Mouse (Mus musculus) hindbrain, embryonic 12.5 days (tissue): ENCODE data around the gene Irf8. TPM values are rescaled to one million over a fixed set of nuclear protein-coding genes. Genes with fewer than 3 reads are reported as not detected.

ENCODE experiments used
- ATAC-seq: fragments of 200-750 bp; cut with Nextera tagmentation; 2 replicates; pipeline ENCODE4 v1.8.0; 2017; ENCODE audit warnings: moderate TSS enrichment; ENCODE audit not compliant: low FRiP score
- H3K27ac ChIP-seq: fragments of 300-500 bp; sonication (generic); 2 replicates; pipeline ENCODE4 v1.5.1; 2016; ENCODE audit warnings: mild to moderate bottlenecking
- H3K27me3 ChIP-seq: fragments of 300-500 bp; sonication (generic); 2 replicates; pipeline ENCODE4 v1.6.1; 2016; ENCODE audit warnings: mild to moderate bottlenecking
- H3K36me3 ChIP-seq: fragments of 300-500 bp; sonication (generic); 2 replicates; pipeline ENCODE4 v1.6.1; 2016; ENCODE audit warnings: mild to moderate bottlenecking
- H3K4me1 ChIP-seq: fragments of 300-500 bp; sonication (generic); 2 replicates; pipeline ENCODE4 v1.6.1; 2016
- H3K4me2 ChIP-seq: fragments of 300-500 bp; sonication (generic); replicated peaks from 2 replicates; pipeline ENCODE4 v1.6.1; 2016; ENCODE audit warnings: mild to moderate bottlenecking
- H3K4me3 ChIP-seq: fragments of 300-500 bp; sonication (generic); 2 replicates; pipeline ENCODE4 v1.5.1; 2016; ENCODE audit warnings: mild to moderate bottlenecking
- H3K9ac ChIP-seq: fragments of 300-500 bp; sonication (generic); 2 replicates; pipeline ENCODE4 v1.6.1; 2016; ENCODE audit warnings: mild to moderate bottlenecking, moderate library complexity
- H3K9me3 ChIP-seq: fragments of 300-500 bp; sonication (generic); replicated peaks from 2 replicates; pipeline ENCODE4 v1.6.1; 2016; ENCODE audit warnings: mild to moderate bottlenecking
- WGBS: fragments of 180-500 bp; shearing (Covaris S2); methylation state at CpG from one replicate; pipeline ENCODE4 v1.1.7; 2016; 5-methylcytosine and 5-hydroxymethylcytosine counted together
- polyA plus RNA-seq: library from polyadenylated mRNA; unstranded; fragments of >200 nt; fragmentation: Nextera tagmentation; extraction: Ambion mirVana; gene quantifications from 2 replicates; pipeline ENCODE4 v1.2.1, GENCODE M21; 2016

Gene Irf8
- polyA plus RNA-seq, 1 experiment from 2014 or later, result 3.7 TPM

GRCm38 (mm10) chr8:120741815-120742530 lies 5.8 kb downstream of the Irf8 start:
- ATAC-seq, result no peak
- Histone ChIP-seq H3K27ac (no peak overlapping the region), H3K27me3 (peaks cover 21% of the 10 kb centered on the region), H3K4me1 (0 out of 2 replicates have a peak, but pooled peaks cover 3% of the 10 kb centered on the region), H3K9ac (no peak overlapping the region), H3K4me2 (no peak overlapping the region), H3K4me3 (no peak overlapping the region), H3K9me3 (no peaks in the 10 kb centered on the region), H3K36me3 (no peaks in the 10 kb centered on the region)
- 89% methylated on average over 15 of the region's 15 CpGs for WGBS

GRCm38 (mm10) chr8:120743149-120743897 lies 7.2 kb downstream of the Irf8 start:
- WGBS, result 48% methylated on average over 12 of the region's 12 CpGs
- 0 out of 2 replicates have a peak, but pooled peaks cover 3% of the 10 kb centered on the region for H3K4me1 ChIP-seq
- H3K36me3 ChIP-seq, result no peaks in the 10 kb centered on the region
- no peak overlapping the region for H3K4me2 ChIP-seq
- H3K9ac ChIP-seq, result no peak overlapping the region
- H3K27ac ChIP-seq, result no peak overlapping the region
- peaks cover 8% of the 10 kb centered on the region for H3K27me3 ChIP-seq
- H3K4me3 ChIP-seq, result no peak overlapping the region
- ATAC-seq, result no peak
- H3K9me3 ChIP-seq, result no peaks in the 10 kb centered on the region

GRCm38 (mm10) chr8:120743898-120744290 lies 7.7 kb downstream of the Irf8 start:
- WGBS, result 55% methylated on average over 4 of the region's 4 CpGs
- H3K36me3 ChIP-seq, result no peaks in the 10 kb centered on the region
- 0 out of 2 replicates have a peak, but pooled peaks cover 3% of the 10 kb centered on the region for H3K4me1 ChIP-seq
- no peaks in the 10 kb centered on the region for H3K9me3 ChIP-seq
- peaks cover 3% of the 10 kb centered on the region; the same call in 1 of the 2 replicates for H3K27me3 ChIP-seq
- H3K4me3 ChIP-seq, result no peak overlapping the region
- no peak overlapping the region for H3K27ac ChIP-seq
- no peak overlapping the region for H3K9ac ChIP-seq
- no peak overlapping the region for H3K4me2 ChIP-seq
- ATAC-seq, result no peak

GRCm38 (mm10) chr8:120744448-120744847 lies 8.3 kb downstream of the Irf8 start:
- WGBS, result 62% methylated on average over 5 of the region's 5 CpGs
- no peaks in the 10 kb centered on the region for H3K9me3 ChIP-seq

GRCm38 (mm10) chr8:120745226-120745625 lies 9.1 kb downstream of the Irf8 start:
- H3K9ac ChIP-seq, result no peak overlapping the region
- H3K4me3 ChIP-seq, result no peak overlapping the region
- H3K9me3 ChIP-seq, result no peaks in the 10 kb centered on the region
- H3K4me2 ChIP-seq, result no peak overlapping the region
- 0 out of 2 replicates have a peak, but pooled peaks cover 3% of the 10 kb centered on the region for H3K4me1 ChIP-seq
- H3K27me3 ChIP-seq, result no peaks in the 10 kb centered on the region; the same call in 1 of the 2 replicates
- 80% methylated on average over 7 of the region's 7 CpGs for WGBS
- H3K27ac ChIP-seq, result no peak overlapping the region
- H3K36me3 ChIP-seq, result no peaks in the 10 kb centered on the region
- no peak for ATAC-seq

More at GRCm38 (mm10) chr8:120744448-120744847, 8.3 kb downstream of the Irf8 start:
- ATAC-seq, result no peak
- H3K4me1 ChIP-seq, result 0 out of 2 replicates have a peak, but pooled peaks cover 3% of the 10 kb centered on the region
- H3K27ac ChIP-seq, result no peak overlapping the region
- H3K9ac ChIP-seq, result no peak overlapping the region
- no peaks in the 10 kb centered on the region for H3K36me3 ChIP-seq
- H3K4me3 ChIP-seq, result no peak overlapping the region
- H3K27me3 ChIP-seq, result no peaks in the 10 kb centered on the region; the same call in 1 of the 2 replicates
- H3K4me2 ChIP-seq, result no peak overlapping the region

- Histone ChIP-seq H3K27me3 (no peaks in the 10 kb centered on the region; the same call in 1 of the 2 replicates), H3K9me3 (no peaks in the 10 kb centered on the region), H3K4me3 (no peak overlapping the region), H3K4me2 (no peak overlapping the region), H3K36me3 (no peaks in the 10 kb centered on the region), H3K27ac (no peak overlapping the region), H3K9ac (no peak overlapping the region), H3K4me1 (no peaks in the 10 kb centered on the region)
- ATAC-seq, result no peak
- WGBS, result 80% methylated on average over 18 of the region's 18 CpGs
These were observed 10.0 kb downstream of the Irf8 start for GRCm38 (mm10) chr8:120746007-120746701.

- 86% methylated on average over 7 of the region's 7 CpGs for WGBS
- Histone ChIP-seq H3K27ac (no peak overlapping the region), H3K9me3 (no peaks in the 10 kb centered on the region), H3K4me3 (no peak overlapping the region), H3K4me1 (peaks cover 5% of the 10 kb centered on the region), H3K9ac (no peak overlapping the region), H3K4me2 (no peak overlapping the region), H3K36me3 (no peaks in the 10 kb centered on the region), H3K27me3 (no peaks in the 10 kb centered on the region; the same call in 1 of the 2 replicates)
- no peak for ATAC-seq
These were observed 11.1 kb downstream of the Irf8 start for GRCm38 (mm10) chr8:120747286-120747685.

GRCm38 (mm10) chr8:120750616-120751015 lies 14.5 kb downstream of the Irf8 start:
- no peaks in the 10 kb centered on the region for H3K36me3 ChIP-seq
- WGBS, result 78% methylated on average over 9 of the region's 9 CpGs
- no peak for ATAC-seq
- H3K9me3 ChIP-seq, result no peaks in the 10 kb centered on the region
- H3K4me3 ChIP-seq, result no peak overlapping the region
- no peak overlapping the region for H3K27ac ChIP-seq
- peaks cover 6% of the 10 kb centered on the region for H3K4me1 ChIP-seq
- H3K27me3 ChIP-seq, result 0 out of 2 replicates have a peak, but pooled peaks cover 4% of the 10 kb centered on the region
- no peak overlapping the region for H3K9ac ChIP-seq
- no peak overlapping the region for H3K4me2 ChIP-seq

GRCm38 (mm10) chr8:120751226-120752081 lies 15.3 kb downstream of the Irf8 start:
- no peak overlapping the region for H3K4me3 ChIP-seq
- H3K9me3 ChIP-seq, result no peaks in the 10 kb centered on the region
- WGBS, result 69% methylated on average over 21 of the region's 21 CpGs
- H3K4me1 ChIP-seq, result peaks cover 12% of the 10 kb centered on the region
- H3K27ac ChIP-seq, result no peak overlapping the region
- H3K9ac ChIP-seq, result no peak overlapping the region
- no peak for ATAC-seq
- no peak overlapping the region for H3K4me2 ChIP-seq
- 0 out of 2 replicates have a peak, but pooled peaks cover 4% of the 10 kb centered on the region for H3K27me3 ChIP-seq
- H3K36me3 ChIP-seq, result no peaks in the 10 kb centered on the region

- peaks cover 12% of the 10 kb centered on the region for H3K4me1 ChIP-seq
- ATAC-seq, result no peak
- H3K27ac ChIP-seq, result no peak overlapping the region
- no peak overlapping the region for H3K9ac ChIP-seq
- H3K9me3 ChIP-seq, result no peaks in the 10 kb centered on the region
- no peaks in the 10 kb centered on the region for H3K36me3 ChIP-seq
- 0 out of 2 replicates have a peak, but pooled peaks cover 4% of the 10 kb centered on the region for H3K27me3 ChIP-seq
- WGBS, result 24% methylated on average over 12 of the region's 12 CpGs
- no peak overlapping the region for H3K4me3 ChIP-seq
- H3K4me2 ChIP-seq, result no peak overlapping the region
These were observed 15.9 kb downstream of the Irf8 start for GRCm38 (mm10) chr8:120752082-120752452.

GRCm38 (mm10) chr8:120753476-120753875 lies 17.3 kb downstream of the Irf8 start:
- Histone ChIP-seq H3K9ac (no peak overlapping the region), H3K4me1 (peaks cover 16% of the 10 kb centered on the region)
- WGBS, result 91% methylated on average over 22 of the region's 22 CpGs

More at GRCm38 (mm10) chr8:120753476-120753875, 17.3 kb downstream of the Irf8 start:
- H3K27me3 ChIP-seq, result 0 out of 2 replicates have a peak, but pooled peaks cover 4% of the 10 kb centered on the region
- no peak for ATAC-seq
- no peaks in the 10 kb centered on the region for H3K36me3 ChIP-seq
- H3K27ac ChIP-seq, result no peak overlapping the region
- H3K9me3 ChIP-seq, result no peaks in the 10 kb centered on the region
- no peak overlapping the region for H3K4me3 ChIP-seq
- no peak overlapping the region for H3K4me2 ChIP-seq
